Mouse (Mus musculus) Patski (cell line): ENCODE results near the gene Atg16l2. TPM values are rescaled to one million over a fixed set of nuclear protein-coding genes. Genes with fewer than 3 reads are reported as not detected.

Source experiments
- ATAC-seq: fragments of 100-300 bp; one replicate; pipeline ENCODE4 v1.8.0; 2021
- CTCF ChIA-PET: fragments of 350-600 bp; sonication (Branson Sonifier 250); formaldehyde crosslinking; loops from one replicate; lab custom pipeline; 2022; ENCODE audit warnings: inconsistent platforms; lab: Charles Lee
- POLR2A ChIA-PET: fragments of 350-600 bp; sonication (Branson Sonifier 250); formaldehyde crosslinking; loops from one replicate; lab custom pipeline; 2022; ENCODE audit warnings: antibody characterized with exemption, inconsistent platforms; lab: Charles Lee
- DNase-seq: peaks from one replicate; pipeline ENCODE4 v3.0.0-alpha.2; 2011; ENCODE audit warnings: low read depth, low spot score
- H3K27me3 ChIP-seq: fragments of 371-371 bp; one replicate; pipeline ENCODE4 v1.5.1; 2021
- CTCF ChIP-seq: fragments of 100-300 bp; IDR thresholded peaks from one replicate; pipeline ENCODE4 v1.5.1; 2021
- in situ Hi-C: fragments of 300-500 bp; cut with MboI; formaldehyde crosslinking; loops from 3 replicates; pipeline ENCODE4 v1.11.1; 2018; ENCODE audit warnings: low pct_unique_long_range_greater_than_20kb, mixed read lengths
- polyA plus RNA-seq: library from polyadenylated mRNA; unstranded; gene quantifications from one replicate; pipeline ENCODE4 v1.2.3, GENCODE M21; 2021

The Atg16l2 gene
- polyA plus RNA-seq: 39.5 TPM

GRCm38 (mm10) chr7:101301881-101302456, at the start of gene Atg16l2:
Gene Atg16l2 (minus strand): TSS chr7:101302251.
- TF ChIP-seq CTCF: no peak
- ChIA-PET CTCF (interaction anchor here (1.0 to 2.8 kb wide), 4 partner anchors 9 to 68 kb away, joined by 3 to 18 read pairs (median 3); no protein-coding TSS in a partner anchor), POLR2A (interaction anchor here (0.6 to 1.5 kb wide), 8 partner anchors 9 to 338 kb away, joined by 3 to 4 read pairs (median 3); no protein-coding TSS in a partner anchor)
- in situ Hi-C loops: no loop called here
- DNase-seq (peak; percentile 80), ATAC-seq (peak; percentile 90)
- H3K27me3 ChIP-seq: no peaks in the 10 kb centered on the region

- in situ Hi-C loops: no loop called here
- TF ChIP-seq CTCF: no peak
- CTCF ChIA-PET: interaction anchor here (1.5 to 1.6 kb wide), 2 partner anchors 18 to 39 kb away, joined by 4 to 6 read pairs; no protein-coding TSS in a partner anchor
Measured at GRCm38 (mm10) chr7:101349861-101350260, 47.8 kb upstream of the Atg16l2 start.

GRCm38 (mm10) chr7:101348312-101348711, 46.3 kb upstream of the Atg16l2 start:
- POLR2A ChIA-PET: interaction anchor here (0.9 to 1.3 kb wide), 3 partner anchors 10 to 27 kb away, joined by 4 to 8 read pairs (median 4); no protein-coding TSS in a partner anchor
- H3K27me3 ChIP-seq: no peaks in the 10 kb centered on the region
- in situ Hi-C loops: no loop called here
- no peak for ATAC-seq
- no peak for TF ChIP-seq CTCF
- no peak for DNase-seq
- CTCF ChIA-PET: interaction anchor here (1.1 to 1.3 kb wide), 3 partner anchors 10 to 25 kb away, joined by 3 to 4 read pairs (median 4); no protein-coding TSS in a partner anchor

More at GRCm38 (mm10) chr7:101349861-101350260, 47.8 kb upstream of the Atg16l2 start:
- no peaks in the 10 kb centered on the region for H3K27me3 ChIP-seq
- ATAC-seq: no peak
- DNase-seq: no peak
- POLR2A ChIA-PET: interaction anchor here (0.8 kb wide), 1 partner anchor 11 kb away, joined by 3 read pairs; no protein-coding TSS in a partner anchor

- no peaks in the 10 kb centered on the region for H3K27me3 ChIP-seq
- in situ Hi-C loops: no loop called here
- POLR2A ChIA-PET: interaction anchor here (0.6 to 1.3 kb wide), 4 partner anchors 11 to 26 kb away, joined by 4 to 8 read pairs (median 4); no protein-coding TSS in a partner anchor
- no peak for DNase-seq
- no peak for TF ChIP-seq CTCF
- peak; percentile 66 for ATAC-seq
- CTCF ChIA-PET: interaction anchor here (1.1 to 1.5 kb wide), 4 partner anchors 10 to 25 kb away, joined by 3 to 4 read pairs (median 4); no protein-coding TSS in a partner anchor
Measured at GRCm38 (mm10) chr7:101347767-101348270, 45.8 kb upstream of the Atg16l2 start, which contains the start of gene Arap1. Gene Arap1 (plus strand): TSS chr7:101348067.

- in situ Hi-C loops: no loop called here
- ChIA-PET CTCF (interaction anchor here (1.5 kb wide), 1 partner anchor 23 kb away, joined by 3 read pairs; no protein-coding TSS in a partner anchor), POLR2A (no interaction called here)
- TF ChIP-seq CTCF: no peak
- no peak for ATAC-seq
- no peaks in the 10 kb centered on the region for H3K27me3 ChIP-seq
- DNase-seq: no peak
Measured at GRCm38 (mm10) chr7:101346991-101347390, 44.9 kb upstream of the Atg16l2 start.

GRCm38 (mm10) chr7:101344892-101345291, 42.8 kb upstream of the Atg16l2 start:
- no peak for TF ChIP-seq CTCF
- ATAC-seq (peak; percentile 1), DNase-seq (no peak)
- ChIA-PET CTCF (interaction anchor here (1.7 to 2.1 kb wide), 2 partner anchors 16 to 34 kb away, joined by 3 to 8 read pairs; no protein-coding TSS in a partner anchor), POLR2A (no interaction called here)
- H3K27me3 ChIP-seq: no peaks in the 10 kb centered on the region
- in situ Hi-C loops: no loop called here

- H3K27me3 ChIP-seq: no peaks in the 10 kb centered on the region
- TF ChIP-seq CTCF: no peak
- in situ Hi-C loops: no loop called here
- ChIA-PET CTCF (interaction anchor here (0.6 kb wide), 1 partner anchor 112 kb away, joined by 3 read pairs; no protein-coding TSS in a partner anchor), POLR2A (no interaction called here)
- DNase-seq: no peak
- no peak for ATAC-seq
Measured at GRCm38 (mm10) chr7:101343135-101343534, 41.1 kb upstream of the Atg16l2 start.

- ATAC-seq (no peak), DNase-seq (no peak)
- H3K27me3 ChIP-seq: no peaks in the 10 kb centered on the region
- ChIA-PET POLR2A (no interaction called here), CTCF (interaction anchor here (1.4 kb wide), 1 partner anchor 11 kb away, joined by 3 read pairs; no protein-coding TSS in a partner anchor)
- in situ Hi-C loops: no loop called here
- no peak for TF ChIP-seq CTCF
Measured at GRCm38 (mm10) chr7:101341405-101341804, 39.4 kb upstream of the Atg16l2 start.

GRCm38 (mm10) chr7:101337401-101337800, 35.4 kb upstream of the Atg16l2 start:
- in situ Hi-C loops: no loop called here
- no peak for ATAC-seq
- ChIA-PET CTCF (interaction anchor here (1.1 to 2.0 kb wide), 2 partner anchors 8 to 26 kb away, joined by 5 to 7 read pairs; no protein-coding TSS in a partner anchor), POLR2A (no interaction called here)
- H3K27me3 ChIP-seq: no peaks in the 10 kb centered on the region
- no peak for DNase-seq
- TF ChIP-seq CTCF: no peak

- DNase-seq (no peak), ATAC-seq (no peak)
- CTCF ChIA-PET: no interaction called here
- no peaks in the 10 kb centered on the region for H3K27me3 ChIP-seq
- no peak for TF ChIP-seq CTCF
- POLR2A ChIA-PET: no interaction called here
- in situ Hi-C loops: no loop called here
Measured at GRCm38 (mm10) chr7:101336686-101337085, 34.6 kb upstream of the Atg16l2 start.
